9 mouse cellular contexts compared by ENCODE assay signal in genomic region chr11:115904956-115905790, GRCm38 (mm10). TPM values are rescaled to one million over a fixed set of nuclear protein-coding genes. Genes with fewer than 3 reads are reported as not detected.
A peak's percentile ranks its signal among the peaks of the same experiment; 100 is the strongest.
DNase-seq lines count a peak whose midpoint lies in the region; ATAC-seq and TF ChIP-seq lines count a peak whose summit lies in the region.
"Had no signal": no experiment of that assay in that cellular context is flagged by ENCODE, and none has a peak within 500 bp of the region (broad histone marks: within the 10 kb centered on the region; RNA-seq: fewer than 3 reads in every experiment).

No protein-coding gene starts in this region.

- no peak for ATAC-seq in heart, embryonic 16.5 days (replicated peaks; ENCODE audit: extremely low read depth, insufficient read depth, low FRiP score)
- peak; percentile 37; the same call in 1 of the 2 replicates for ATAC-seq in intestine, embryonic 14.5 days (replicated peaks; ENCODE audit: low FRiP score, low TSS enrichment, low read depth)
- no peak for ATAC-seq in liver, embryonic 14.5 days (ENCODE audit: insufficient read depth)
- ATAC-seq: Patski had no signal

- no peak overlapping the region for H3K4me2 ChIP-seq in heart, embryonic 16.5 days (ENCODE audit: low read depth, low read length)
- H3K4me2 ChIP-seq in intestine, embryonic 14.5 days (ENCODE audit: low read length), result no peak overlapping the region
- H3K4me2 ChIP-seq in liver, embryonic 14.5 days (ENCODE audit: low read depth), result peak overlapping the region; percentile 95

- H3K9ac ChIP-seq in heart, embryonic 16.5 days (ENCODE audit: low read length), result peak overlapping the region; percentile 75
- no peak overlapping the region for H3K9ac ChIP-seq in MEL (ENCODE audit: control insufficient read depth, low read depth, low read length, poor library complexity, severe bottlenecking)
- H3K9ac ChIP-seq in intestine, embryonic 14.5 days (ENCODE audit: low read length), result no peak overlapping the region
- peak overlapping the region; percentile 71 for H3K9ac ChIP-seq in liver, embryonic 14.5 days (replicated peaks)

- DNase-seq in heart, adult 9 months (ENCODE audit: low spot score in 2 of 2), result no peak
- peak; percentile 19 for DNase-seq in MEL (ENCODE audit: low read depth, low spot score)
- DNase-seq in intestine, embryonic 14.5 days (ENCODE audit: low spot score), result peak; percentile 62
- no peak for DNase-seq in liver, embryonic 14.5 days (ENCODE audit: low read depth in 3 of 3, low spot score in 3 of 3)
- peak; percentile 55 to 63 for DNase-seq in urinary bladder, postnatal 36 days (ENCODE audit: low spot score in 2 of 2)
- DNase-seq in adrenal gland, adult 8-10 months, result no peak
- DNase-seq in ovary, postnatal 14 days (ENCODE audit: low spot score), result no peak

- peaks cover 18% of the 10 kb centered on the region for H3K36me3 ChIP-seq in heart, embryonic 16.5 days (ENCODE audit: control insufficient read depth, insufficient read depth)
- peaks cover 0 to 30% of the 10 kb centered on the region in 2 experiments; a peak in 2 of 4 replicates for H3K36me3 ChIP-seq in MEL (ENCODE audit: control insufficient read depth in 1 of 2, insufficient read depth in 2 of 2, low read length in 2 of 2)
- H3K36me3 ChIP-seq in intestine, embryonic 14.5 days (ENCODE audit: control insufficient read depth, insufficient read depth, low read length), result no peaks in the 10 kb centered on the region; the same call in 1 of the 2 replicates
- H3K36me3 ChIP-seq in liver, embryonic 14.5 days (replicated peaks; ENCODE audit: control insufficient read depth, insufficient read depth, low read depth), result peaks cover 49% of the 10 kb centered on the region

- WGBS in heart, embryonic 16.5 days, result 49% methylated on average over 16 of the region's 16 CpGs
- 57% methylated on average over 16 of the region's 16 CpGs for WGBS in intestine, embryonic 14.5 days
- 77% methylated on average over 16 of the region's 16 CpGs for whole genome bisulfite sequencing in liver, embryonic 14.5 days (ENCODE audit: insufficient replicate concordance)

- H3K27me3 ChIP-seq in heart, embryonic 16.5 days (ENCODE audit: control insufficient read depth, insufficient read depth, low read length), result no peaks in the 10 kb centered on the region
- no peaks in the 10 kb centered on the region for H3K27me3 ChIP-seq in MEL (ENCODE audit: control insufficient read depth in 1 of 2, insufficient read depth in 2 of 2, low read length in 2 of 2)
- H3K27me3 ChIP-seq in intestine, embryonic 14.5 days (replicated peaks; ENCODE audit: control insufficient read depth, insufficient read depth, low read length), result no peaks in the 10 kb centered on the region
- no peaks in the 10 kb centered on the region for H3K27me3 ChIP-seq in liver, embryonic 14.5 days (ENCODE audit: control insufficient read depth, insufficient read depth, low read length)
- H3K27me3 ChIP-seq: Patski had no signal

- no peak for TF ChIP-seq EP300 in MEL (IDR thresholded peaks at IDR 0.05; ENCODE audit: low read depth in 1 of 2, low read length in 2 of 2)
- no peak for TF ChIP-seq EP300 in liver, embryonic 14.5 days (IDR thresholded peaks at IDR 0.05; ENCODE audit: low read depth)

- no peak; a peak in 2 of 4 replicates for TF ChIP-seq POLR2A in MEL (IDR thresholded peaks at IDR 0.05; ENCODE audit: control insufficient read depth in 1 of 2, insufficient read depth in 1 of 2, low read depth in 1 of 2, low read length in 2 of 2, poor library complexity in 1 of 2)

- no peak overlapping the region for H3K4me3 ChIP-seq in heart, embryonic 16.5 days (ENCODE audit: low read length)
- no peak overlapping the region for H3K4me3 ChIP-seq in MEL (ENCODE audit: control insufficient read depth in 1 of 2, insufficient read depth in 1 of 2, low read depth in 2 of 2, low read length in 2 of 2)
- no peak overlapping the region for H3K4me3 ChIP-seq in intestine, embryonic 14.5 days (ENCODE audit: low read depth, low read length)
- H3K4me3 ChIP-seq in liver, embryonic 14.5 days (ENCODE audit: insufficient read depth in 1 of 2, low read depth in 2 of 2, low read length in 2 of 2), result no peak overlapping the region

- H3K79me2 ChIP-seq in MEL (ENCODE audit: control insufficient read depth, insufficient read depth, low read length, poor library complexity), result peaks cover 26% of the 10 kb centered on the region

- no peak for TF ChIP-seq RAD21 in MEL (IDR thresholded peaks at IDR 0.05; ENCODE audit: low read depth, low read length)

- H3K27ac ChIP-seq in heart, embryonic 16.5 days (ENCODE audit: low read length), result peak overlapping the region; percentile 98
- no peak overlapping the region for H3K27ac ChIP-seq in MEL (ENCODE audit: control insufficient read depth, low read depth, low read length)
- H3K27ac ChIP-seq in intestine, embryonic 14.5 days (ENCODE audit: low read depth), result peak overlapping the region; percentile 3; the same call in 1 of the 2 replicates
- peak overlapping the region; percentile 100 for H3K27ac ChIP-seq in liver, embryonic 14.5 days

- H3K9me3 ChIP-seq in heart, embryonic 16.5 days (replicated peaks; ENCODE audit: control insufficient read depth, low read length), result no peaks in the 10 kb centered on the region
- no peaks in the 10 kb centered on the region for H3K9me3 ChIP-seq in MEL (replicated peaks; ENCODE audit: insufficient read depth, low read length)
- H3K9me3 ChIP-seq in intestine, embryonic 14.5 days (ENCODE audit: control insufficient read depth, low read length), result no peaks in the 10 kb centered on the region
- H3K9me3 ChIP-seq in liver, embryonic 14.5 days (ENCODE audit: control insufficient read depth, low read length), result no peaks in the 10 kb centered on the region

- peaks cover 43% of the 10 kb centered on the region for H3K4me1 ChIP-seq in heart, embryonic 16.5 days (ENCODE audit: control insufficient read depth, insufficient read depth, low read length)
- H3K4me1 ChIP-seq in MEL (ENCODE audit: control insufficient read depth in 1 of 2, insufficient read depth in 2 of 2, low read length in 2 of 2), result peaks cover 17 to 34% of the 10 kb centered on the region in 2 experiments
- H3K4me1 ChIP-seq in intestine, embryonic 14.5 days (replicated peaks; ENCODE audit: control insufficient read depth, insufficient read depth, low read length), result peaks cover 20% of the 10 kb centered on the region
- peaks cover 53 to 66% of the 10 kb centered on the region in 2 experiments for H3K4me1 ChIP-seq in liver, embryonic 14.5 days (replicated peaks; ENCODE audit: control insufficient read depth in 2 of 2, insufficient read depth in 2 of 2, low read length in 1 of 2)

- no peak for TF ChIP-seq CTCF in MEL (IDR thresholded peaks at IDR 0.05 in 2 of 3, conservative IDR thresholded peaks at IDR 0.05 in 1 of 3; ENCODE audit: control insufficient read depth in 1 of 3, insufficient read depth in 1 of 3, low read depth in 2 of 3, low read length in 3 of 3, poor library complexity in 1 of 3, severe bottlenecking in 1 of 3)
- TF ChIP-seq CTCF in liver, embryonic 14.5 days (IDR thresholded peaks at IDR 0.05; ENCODE audit: low read depth), result no peak; the same call in 1 of the 2 replicates

RNA-seq across cellular contexts. Expression of gene Smim5, which starts 5.4 kb away (rescaled TPM):
- polyA plus RNA-seq in heart, embryonic 16.5 days (2015; fragmentation: Nextera tagmentation; extraction: Ambion mirVana), result 68.4 and 82.9 TPM in 2 replicates
- total RNA-seq in MEL (2012; rRNA removed), result 24.9 and 41.0 TPM in 2 replicates
- 10 to 100 TPM in 1 of 2 experiments, not detected in 1; 24.8 TPM for polyA plus RNA-seq in MEL (2012; ENCODE audit: insufficient read depth in 1 of 2, insufficient read length in 2 of 2, low read depth in 1 of 2, low replicate concordance in 2 of 2, missing spikeins in 1 of 2)
- 1.1 and 2.5 TPM in 2 replicates for polyA plus RNA-seq in intestine, embryonic 14.5 days (2014; fragmentation: Nextera tagmentation; extraction: Ambion mirVana)
- polyA plus RNA-seq in liver, embryonic 14.5 days (2012; rRNA removed), result 20.6 and 25.1 TPM in 2 replicates
- polyA plus RNA-seq in liver, embryonic 14.5 days (2014; fragmentation: Nextera tagmentation; extraction: Ambion mirVana), result 45.3 and 48.8 TPM in 2 replicates
- total RNA-seq in adrenal gland, adult 8-10 months (2022), result under 1 TPM; 0.29 to 0.65 (median 0.42) TPM

RNA-seq across cellular contexts. Expression of gene Smim6, which starts 6.6 kb away (rescaled TPM):
- polyA plus RNA-seq in heart, embryonic 16.5 days (2015; fragmentation: Nextera tagmentation; extraction: Ambion mirVana), result 3.7 and 5.7 TPM in 2 replicates
- total RNA-seq in MEL (2012; rRNA removed), result 1.2 and 1.3 TPM in 2 replicates
- 1 to 10 TPM in 1 of 2 experiments, not detected in 1; 3.8 TPM for polyA plus RNA-seq in MEL (2012; ENCODE audit: insufficient read depth in 1 of 2, insufficient read length in 2 of 2, low read depth in 1 of 2, low replicate concordance in 2 of 2, missing spikeins in 1 of 2)
- polyA plus RNA-seq in intestine, embryonic 14.5 days (2014; fragmentation: Nextera tagmentation; extraction: Ambion mirVana), result 16.9 and 24.5 TPM in 2 replicates
- 1.5 and 1.8 TPM in 2 replicates for polyA plus RNA-seq in liver, embryonic 14.5 days (2012; rRNA removed)
- 2.0 and 2.2 TPM in 2 replicates for polyA plus RNA-seq in liver, embryonic 14.5 days (2014; fragmentation: Nextera tagmentation; extraction: Ambion mirVana)
- total RNA-seq in adrenal gland, adult 8-10 months (2022), result not detected

RNA-seq across cellular contexts. Expression of gene Sap30bp, which starts 27.9 kb away (rescaled TPM):
- 20.2 and 23.5 TPM in 2 replicates for polyA plus RNA-seq in heart, embryonic 16.5 days (2015; fragmentation: Nextera tagmentation; extraction: Ambion mirVana)
- 51.6 and 69.2 TPM in 2 replicates for total RNA-seq in MEL (2012; rRNA removed)
- 10 to 100 TPM in 1 of 2 experiments, not detected in 1; 49.1 TPM for polyA plus RNA-seq in MEL (2012; ENCODE audit: insufficient read depth in 1 of 2, insufficient read length in 2 of 2, low read depth in 1 of 2, low replicate concordance in 2 of 2, missing spikeins in 1 of 2)
- polyA plus RNA-seq in intestine, embryonic 14.5 days (2014; fragmentation: Nextera tagmentation; extraction: Ambion mirVana), result 37.3 and 38.6 TPM in 2 replicates
- 8.7 and 22.6 TPM in 2 replicates for polyA plus RNA-seq in liver, embryonic 14.5 days (2012; rRNA removed)
- 20.0 and 21.2 TPM in 2 replicates for polyA plus RNA-seq in liver, embryonic 14.5 days (2014; fragmentation: Nextera tagmentation; extraction: Ambion mirVana)
- total RNA-seq in adrenal gland, adult 8-10 months (2022), result 10 to 100 TPM; 46.2 to 53.7 (median 48.3) TPM

RNA-seq across cellular contexts. Expression of gene Recql5, which starts 28.1 kb away (rescaled TPM):
- polyA plus RNA-seq in heart, embryonic 16.5 days (2015; fragmentation: Nextera tagmentation; extraction: Ambion mirVana), result 13.2 and 13.6 TPM in 2 replicates
- total RNA-seq in MEL (2012; rRNA removed), result 16.7 and 20.3 TPM in 2 replicates
- polyA plus RNA-seq in MEL (2012; ENCODE audit: insufficient read depth in 1 of 2, insufficient read length in 2 of 2, low read depth in 1 of 2, low replicate concordance in 2 of 2, missing spikeins in 1 of 2), result 10 to 100 TPM in 1 of 2 experiments, not detected in 1; 21.5 TPM
- polyA plus RNA-seq in intestine, embryonic 14.5 days (2014; fragmentation: Nextera tagmentation; extraction: Ambion mirVana), result 18.5 and 20.7 TPM in 2 replicates
- polyA plus RNA-seq in liver, embryonic 14.5 days (2012; rRNA removed), result 6.7 and 7.3 TPM in 2 replicates
- 6.1 and 6.5 TPM in 2 replicates for polyA plus RNA-seq in liver, embryonic 14.5 days (2014; fragmentation: Nextera tagmentation; extraction: Ambion mirVana)
- total RNA-seq in adrenal gland, adult 8-10 months (2022), result 10 to 100 TPM; 24.7 to 40.4 (median 36.6) TPM

RNA-seq across cellular contexts. Expression of gene Myo15b, which starts 47.0 kb away (rescaled TPM):
- 0.17 and 1.7 TPM in 2 replicates for polyA plus RNA-seq in heart, embryonic 16.5 days (2015; fragmentation: Nextera tagmentation; extraction: Ambion mirVana)
- total RNA-seq in MEL (2012; rRNA removed), result 1.3 and 1.5 TPM in 2 replicates
- polyA plus RNA-seq in MEL (2012; ENCODE audit: insufficient read depth in 1 of 2, insufficient read length in 2 of 2, low read depth in 1 of 2, low replicate concordance in 2 of 2, missing spikeins in 1 of 2), result 1 to 10 TPM in 1 of 2 experiments, not detected in 1; 3.2 TPM
- 32.9 and 44.8 TPM in 2 replicates for polyA plus RNA-seq in intestine, embryonic 14.5 days (2014; fragmentation: Nextera tagmentation; extraction: Ambion mirVana)
- polyA plus RNA-seq in liver, embryonic 14.5 days (2012; rRNA removed), result 0.36 and 0.42 TPM in 2 replicates
- 0.09 and 0.29 TPM in 2 replicates for polyA plus RNA-seq in liver, embryonic 14.5 days (2014; fragmentation: Nextera tagmentation; extraction: Ambion mirVana)
- total RNA-seq in adrenal gland, adult 8-10 months (2022), result 1 to 10 TPM in 1 of 4 experiments, under 1 TPM in 2, not detected in 1; 0.09 to 1.1 (median 0.32) TPM

Comparison
In these comparisons a context has a peak if more than half of its experiments do, and no peak if none do; other contexts are left out.
1. H3K9ac ChIP-seq: peak in heart, embryonic 16.5 days (single experiment) and liver, embryonic 14.5 days (single experiment); none in MEL (single experiment) and intestine, embryonic 14.5 days (single experiment).
2. DNase-seq: peak in MEL (single experiment), intestine, embryonic 14.5 days (single experiment) and urinary bladder, postnatal 36 days (2 of 2); none in heart, adult 9 months (0 of 2), liver, embryonic 14.5 days (0 of 3), adrenal gland, adult 8-10 months (single experiment) and ovary, postnatal 14 days (single experiment).